In genomic region chr6:100046186-100046990, GRCm38 (mm10) we compare ENCODE assay signal across 14 mouse cellular contexts.
A peak's percentile ranks its signal among the peaks of the same experiment; 100 is the strongest.
DNase-seq lines count a peak whose midpoint lies in the region; ATAC-seq and TF ChIP-seq lines count a peak whose summit lies in the region.
"Had no signal": no experiment of that assay in that cellular context is flagged by ENCODE, and none has a peak within 500 bp of the region (broad histone marks: within the 10 kb centered on the region; RNA-seq: fewer than 3 reads in every experiment).

No protein-coding gene starts in this region.

- no peak overlapping the region for H3K4me3 ChIP-seq in stomach, embryonic 15.5 days (replicated peaks)
- no peak overlapping the region for H3K4me3 ChIP-seq in stomach, postnatal 0 days (ENCODE audit: low read depth, low read length)
- H3K4me3 ChIP-seq in forebrain, embryonic 16.5 days (replicated peaks; ENCODE audit: low read length) = no peak overlapping the region
- H3K4me3 ChIP-seq: megakaryocyte, embryonic 14.5 days had no signal

- no peak for TF ChIP-seq EP300 in stomach, postnatal 0 days (optimal IDR thresholded peaks at IDR 0.05)

- H3K9ac ChIP-seq in stomach, embryonic 15.5 days = no peak overlapping the region
- no peak overlapping the region for H3K9ac ChIP-seq in stomach, postnatal 0 days (ENCODE audit: low read length)
- no peak overlapping the region for H3K9ac ChIP-seq in forebrain, embryonic 16.5 days (replicated peaks; ENCODE audit: low read depth, low read length)

- no peaks in the 10 kb centered on the region for H3K36me3 ChIP-seq in stomach, embryonic 15.5 days
- H3K36me3 ChIP-seq in stomach, postnatal 0 days (ENCODE audit: control insufficient read depth, insufficient read depth, low read length) = no peaks in the 10 kb centered on the region
- H3K36me3 ChIP-seq in forebrain, embryonic 16.5 days (ENCODE audit: control insufficient read depth, insufficient read depth) = no peaks in the 10 kb centered on the region

- H3K27me3 ChIP-seq in stomach, embryonic 15.5 days (replicated peaks) = no peaks in the 10 kb centered on the region
- H3K27me3 ChIP-seq in stomach, postnatal 0 days (ENCODE audit: control insufficient read depth, insufficient read depth, low read length) = no peaks in the 10 kb centered on the region
- no peaks in the 10 kb centered on the region for H3K27me3 ChIP-seq in forebrain, embryonic 16.5 days (replicated peaks; ENCODE audit: control insufficient read depth, insufficient read depth, low read length)

- peak; percentile 37; the same call in 1 of the 2 replicates for ATAC-seq in stomach, embryonic 15.5 days (ENCODE audit: insufficient read depth, low FRiP score, low read depth)
- ATAC-seq in stomach, postnatal 0 days (ENCODE audit: low FRiP score, low TSS enrichment) = no peak
- ATAC-seq in forebrain, embryonic 16.5 days = peak; percentile 55; the same call in 1 of the 2 replicates

- TF ChIP-seq CTCF in stomach, postnatal 0 days (IDR thresholded peaks at IDR 0.05; ENCODE audit: low read depth) = no peak

- WGBS in stomach, embryonic 15.5 days = 28% methylated on average over 12 of the region's 12 CpGs
- WGBS in stomach, postnatal 0 days = 31% methylated on average over 12 of the region's 12 CpGs
- WGBS in forebrain, embryonic 16.5 days = 13% methylated on average over 12 of the region's 12 CpGs

- DNase-seq in stomach, postnatal 0 days (ENCODE audit: low spot score) = no peak
- peak; percentile 82 for DNase-seq in mesoderm, embryonic 11.5 days (ENCODE audit: low read depth, low spot score)
- peak; percentile 31 for DNase-seq in yolk sac, embryonic 10.5 days (ENCODE audit: low spot score)
- no peak for DNase-seq in right cerebral cortex, postnatal 25 days
- DNase-seq in heart, postnatal 4 days = no peak
- DNase-seq in kidney, adult 18-20 months = no peak
- DNase-seq: adrenal gland, adult 8-10 months; cerebellum, postnatal 25 days; gastrocnemius, postnatal 25 days; kidney, adult 2 months; thymus, adult 2 months had no signal

- H3K4me1 ChIP-seq in stomach, embryonic 15.5 days = peaks cover 14% of the 10 kb centered on the region; the same call in 1 of the 2 replicates
- no peaks in the 10 kb centered on the region; the same call in 1 of the 2 replicates for H3K4me1 ChIP-seq in stomach, postnatal 0 days (replicated peaks; ENCODE audit: control insufficient read depth, insufficient read depth)
- peaks cover 7% of the 10 kb centered on the region; the same call in 1 of the 2 replicates for H3K4me1 ChIP-seq in forebrain, embryonic 16.5 days (replicated peaks; ENCODE audit: control insufficient read depth, insufficient read depth, low read length)

- no peak overlapping the region for H3K27ac ChIP-seq in stomach, embryonic 15.5 days
- H3K27ac ChIP-seq in stomach, postnatal 0 days (replicated peaks) = no peak overlapping the region
- no peak overlapping the region for H3K27ac ChIP-seq in forebrain, embryonic 16.5 days (ENCODE audit: low read length)

- no peaks in the 10 kb centered on the region for H3K9me3 ChIP-seq in stomach, embryonic 15.5 days
- no peaks in the 10 kb centered on the region for H3K9me3 ChIP-seq in stomach, postnatal 0 days (ENCODE audit: control insufficient read depth, low read length)
- H3K9me3 ChIP-seq in forebrain, embryonic 16.5 days (ENCODE audit: control insufficient read depth, low read length) = no peaks in the 10 kb centered on the region
- H3K9me3 ChIP-seq: megakaryocyte, embryonic 14.5 days had no signal

- no peak overlapping the region for H3K4me2 ChIP-seq in stomach, embryonic 15.5 days
- no peak overlapping the region for H3K4me2 ChIP-seq in stomach, postnatal 0 days (replicated peaks; ENCODE audit: low read depth)
- H3K4me2 ChIP-seq in forebrain, embryonic 16.5 days (ENCODE audit: low read length) = no peak overlapping the region

Comparison
In these comparisons a context has a peak if more than half of its experiments do, and no peak if none do; other contexts are left out.
1. DNase-seq: peak in mesoderm, embryonic 11.5 days (single experiment) and yolk sac, embryonic 10.5 days (single experiment); none in stomach, postnatal 0 days (single experiment), right cerebral cortex, postnatal 25 days (single experiment), heart, postnatal 4 days (single experiment) and kidney, adult 18-20 months (single experiment).